Mouse (Mus musculus) MEL (cell line): ENCODE measurements at regions not wholly inside any gene's neighbourhood (a gene's known extent, or its start where the extent isn't known, plus 50 kb on each side); places are given as distances from the start of the nearest gene placed in this dataset.

Experiments
- CTCF ChIP-seq, 3 experiments: IDR thresholded peaks in 2 of 3; conservative IDR thresholded peaks in 1 of 3; 2 replicates each; pipeline ENCODE4 v1.5.1; 2011 to 2012; ENCODE audit warnings: low read length in 3 of 3, low read depth in 2 of 3, mild to moderate bottlenecking in 2 of 3, improper control_type of control experiment in 1 of 3, inconsistent platforms in 1 of 3, mixed read lengths in 1 of 3, moderate library complexity in 1 of 3; ENCODE audit not compliant: control insufficient read depth in 1 of 3, insufficient read depth in 1 of 3, poor library complexity in 1 of 3, severe bottlenecking in 1 of 3
- EP300 ChIP-seq, 2 experiments: IDR thresholded peaks; 2 replicates each; pipeline ENCODE4 v1.6.1; 2011; ENCODE audit warnings: improper control_type of control experiment in 2 of 2, low read length in 2 of 2, low read depth in 1 of 2, mild to moderate bottlenecking in 1 of 2
- HCFC1 ChIP-seq: IDR thresholded peaks from 2 replicates; pipeline ENCODE4 v1.6.1; 2012; ENCODE audit warnings: low read depth, mild to moderate bottlenecking, inconsistent platforms, low read length, improper control_type of control experiment, moderate library complexity
- JUND ChIP-seq: IDR thresholded peaks from 2 replicates; pipeline ENCODE4 v1.6.1; 2011; ENCODE audit warnings: low read depth, mild to moderate bottlenecking, improper control_type of control experiment, low read length
- MAFK ChIP-seq: IDR thresholded peaks from 2 replicates; pipeline ENCODE4 v1.6.1; 2011; ENCODE audit warnings: low read depth, mild to moderate bottlenecking, low read length, improper control_type of control experiment, borderline replicate concordance
- MAZ ChIP-seq: IDR thresholded peaks from 2 replicates; pipeline ENCODE4 v1.6.1; 2012; ENCODE audit warnings: low read depth, mild to moderate bottlenecking, inconsistent platforms, low read length, improper control_type of control experiment
- POLR2A ChIP-seq, 2 experiments: IDR thresholded peaks; 2 replicates each; pipeline ENCODE4 v1.6.1; 2011 to 2012; ENCODE audit warnings: low read length in 2 of 2, mild to moderate bottlenecking in 2 of 2, control low read depth in 1 of 2, improper control_type of control experiment in 1 of 2, low read depth in 1 of 2, moderate library complexity in 1 of 2; ENCODE audit not compliant: control insufficient read depth in 1 of 2, insufficient read depth in 1 of 2, poor library complexity in 1 of 2
- TCF12 ChIP-seq: IDR thresholded peaks from 2 replicates; pipeline ENCODE4 v1.6.1; 2014; ENCODE audit warnings: low read depth, mild to moderate bottlenecking, inconsistent platforms, low read length, improper control_type of control experiment, moderate library complexity
- ZC3H11A ChIP-seq: IDR thresholded peaks from 2 replicates; pipeline ENCODE4 v1.6.1; 2012; ENCODE audit warnings: low read depth, mild to moderate bottlenecking, inconsistent platforms, low read length, improper control_type of control experiment
- ZKSCAN1 ChIP-seq: IDR thresholded peaks from 2 replicates; pipeline ENCODE4 v1.6.1; 2012; ENCODE audit warnings: low read depth, mild to moderate bottlenecking, inconsistent platforms, low read length, improper control_type of control experiment, moderate library complexity

DNA sequence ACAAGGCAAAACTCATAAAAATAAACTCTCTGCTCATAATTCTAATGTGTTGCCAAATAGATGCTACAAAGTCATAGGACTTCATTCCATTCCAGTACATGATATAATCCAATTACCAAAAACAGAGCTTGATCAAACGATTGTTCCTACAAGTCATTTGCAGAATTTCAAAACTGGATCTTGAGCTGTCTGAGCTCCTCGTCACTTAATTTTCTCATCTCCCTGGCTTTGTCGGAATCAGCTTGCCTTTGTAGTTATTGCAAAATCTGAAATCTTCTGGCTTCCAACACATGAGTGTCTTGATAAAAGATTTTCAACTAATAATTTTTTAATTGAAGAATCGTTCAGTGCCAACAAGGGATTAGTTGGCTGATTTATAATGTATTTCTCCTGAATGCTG is 150.3 kb upstream of the Gypa start:
- TF ChIP-seq CTCF (IDR thresholded peaks at IDR 0.05 in 2 of 3, conservative IDR thresholded peaks at IDR 0.05 in 1 of 3; ENCODE audit: control insufficient read depth in 1 of 3, insufficient read depth in 1 of 3, low read depth in 2 of 3, low read length in 3 of 3, poor library complexity in 1 of 3, severe bottlenecking in 1 of 3) (no peak), MAZ (no peak), POLR2A (IDR thresholded peaks at IDR 0.05; ENCODE audit: control insufficient read depth in 1 of 2, insufficient read depth in 1 of 2, low read depth in 1 of 2, low read length in 2 of 2, poor library complexity in 1 of 2) (no peak), JUND (no peak), TCF12 (no peak), EP300 (IDR thresholded peaks at IDR 0.05; ENCODE audit: low read depth in 1 of 2, low read length in 2 of 2) (no peak), ZC3H11A (no peak), HCFC1 (no peak), MAFK (no peak), ZKSCAN1 (no peak)
